Mouse (Mus musculus) induced T-regulatory cell, adult 2 months (primary cell): ENCODE data around the gene Rgs14.

Experiments
- DNase-seq: peaks from one replicate; pipeline ENCODE4 v3.0.0-alpha.2; 2012; ENCODE audit warnings: low read depth

Rgs14 gene

DNA sequence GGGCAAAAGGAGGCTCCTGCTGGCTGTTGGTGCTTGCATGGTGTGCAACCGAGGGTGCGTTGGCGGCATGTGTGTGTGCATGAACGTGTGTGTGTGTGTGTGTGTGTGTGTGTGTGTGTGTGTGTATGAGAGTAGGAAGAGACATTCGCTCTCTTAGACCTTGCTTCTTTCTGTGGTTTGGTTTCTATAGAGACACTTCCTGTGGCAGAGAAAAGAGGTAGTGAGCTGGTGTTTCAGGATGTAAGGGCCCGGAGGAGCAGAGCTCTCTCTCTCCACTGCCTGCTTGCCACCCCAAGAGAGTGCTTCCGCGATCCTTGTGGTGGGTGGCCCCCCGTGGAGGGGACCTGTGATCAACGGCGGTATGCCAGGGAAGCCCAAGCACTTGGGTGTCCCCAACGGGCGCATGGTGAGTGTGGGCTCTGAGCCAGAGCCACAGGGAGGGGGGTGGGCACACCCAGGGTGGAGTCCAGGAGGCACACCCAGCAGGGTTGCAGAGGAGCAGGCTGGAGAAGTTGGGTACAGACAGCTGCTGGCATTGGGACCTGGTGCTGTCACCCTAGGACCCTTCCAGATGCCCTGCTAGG is at the start of gene Rgs14:
TSS of gene Rgs14 (plus strand) at position 202 of the 584 bp plus-strand sequence.
- DNase-seq = peak; percentile 87

DNA sequence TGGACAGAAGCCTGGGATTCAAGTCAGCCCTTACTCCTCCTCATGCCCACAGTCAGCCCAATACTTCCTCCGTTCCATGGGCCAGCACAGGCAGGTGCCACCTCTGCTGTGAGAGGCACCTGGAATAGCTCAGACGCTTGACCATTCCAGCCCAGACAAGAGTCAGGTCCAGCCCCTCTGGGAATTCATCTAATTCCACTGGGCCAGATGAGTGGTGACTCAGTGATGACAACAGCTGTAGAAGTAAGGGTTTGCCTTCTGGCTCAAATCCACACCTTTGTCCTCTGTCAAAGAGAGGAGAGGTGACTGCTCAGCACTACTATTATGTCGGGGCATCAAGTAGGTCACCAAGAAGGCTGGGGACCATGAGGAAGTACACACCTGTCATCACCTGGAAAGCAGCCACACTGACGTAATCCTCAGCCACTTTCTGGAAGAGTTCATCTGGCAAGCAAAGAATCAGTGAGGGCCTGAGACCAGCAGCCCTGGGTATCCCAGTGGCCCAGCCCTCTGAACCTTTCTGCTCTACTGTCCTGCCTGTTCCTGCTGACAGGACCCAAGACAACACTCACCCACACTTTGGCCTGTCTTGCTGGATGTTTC is 49.5 kb upstream of the Rgs14 start, which contains the start of gene Prelid1:
TSS of gene Prelid1 (plus strand) at position 570 of the 603 bp plus-strand sequence.
- DNase-seq = no peak

DNA sequence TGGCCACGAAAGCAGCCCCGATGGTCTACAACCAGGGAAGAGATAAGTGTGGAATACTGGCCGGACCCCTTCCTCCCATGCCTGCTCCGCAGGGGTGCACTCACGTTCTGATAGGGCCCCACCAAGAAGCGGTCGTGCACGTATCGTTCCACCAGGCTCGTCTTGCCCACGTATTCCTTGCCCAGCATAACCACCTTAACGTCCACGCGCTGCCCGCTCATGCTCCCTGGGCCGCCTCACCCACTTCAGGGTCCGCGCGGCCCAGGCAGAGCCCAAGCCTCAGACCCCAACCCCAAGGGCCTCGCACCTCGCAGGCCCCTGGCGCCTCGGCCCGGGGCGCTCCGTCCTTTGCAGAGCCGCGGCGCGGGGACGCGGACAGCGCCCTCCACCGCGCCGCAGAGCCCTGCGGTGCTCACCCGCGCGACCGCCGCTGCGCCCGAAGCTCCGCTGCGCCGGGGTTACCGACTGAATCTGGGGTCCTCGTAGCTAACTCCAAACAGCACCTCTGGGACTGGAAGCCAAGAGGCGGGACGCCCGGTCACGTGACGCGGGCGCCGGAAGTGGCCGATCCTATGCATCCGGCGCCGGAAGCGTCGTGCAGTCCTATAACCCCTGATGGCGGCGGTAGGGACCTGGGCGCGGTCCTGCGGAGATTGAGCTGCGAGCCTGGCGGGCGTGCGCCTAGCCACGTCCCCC is 48.0 kb upstream of the Rgs14 start, which contains the start of gene Rab24:
TSS of gene Rab24 (minus strand) at position 513 of the 696 bp plus-strand sequence.
- peak; percentile 93 for DNase-seq

- DNase-seq = peak; percentile 70
Measured at GRCm38 (mm10) chr13:55322130-55322825, 47.3 kb upstream of the Rgs14 start.

DNA sequence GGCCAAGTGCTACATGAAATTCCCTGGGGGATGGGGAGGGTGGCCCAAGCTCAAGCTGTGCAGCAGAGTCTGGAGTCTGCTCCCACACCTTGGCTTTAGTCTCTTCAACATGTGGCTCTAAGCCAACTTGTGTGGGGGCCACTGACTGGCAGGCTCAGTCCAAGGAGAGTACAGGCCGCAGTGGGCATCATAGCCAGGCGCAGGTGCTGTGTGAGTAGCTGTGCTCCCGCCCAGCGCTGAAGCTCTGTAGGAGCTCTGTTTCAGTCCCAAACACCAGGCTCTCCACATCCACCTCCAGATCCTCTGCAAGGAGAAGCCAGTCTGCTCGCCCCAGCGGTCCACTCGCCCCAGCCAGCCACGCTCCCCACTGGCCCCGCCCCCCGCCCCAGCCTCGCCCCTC is 43.9 kb upstream of the Rgs14 start:
- DNase-seq = no peak

DNA sequence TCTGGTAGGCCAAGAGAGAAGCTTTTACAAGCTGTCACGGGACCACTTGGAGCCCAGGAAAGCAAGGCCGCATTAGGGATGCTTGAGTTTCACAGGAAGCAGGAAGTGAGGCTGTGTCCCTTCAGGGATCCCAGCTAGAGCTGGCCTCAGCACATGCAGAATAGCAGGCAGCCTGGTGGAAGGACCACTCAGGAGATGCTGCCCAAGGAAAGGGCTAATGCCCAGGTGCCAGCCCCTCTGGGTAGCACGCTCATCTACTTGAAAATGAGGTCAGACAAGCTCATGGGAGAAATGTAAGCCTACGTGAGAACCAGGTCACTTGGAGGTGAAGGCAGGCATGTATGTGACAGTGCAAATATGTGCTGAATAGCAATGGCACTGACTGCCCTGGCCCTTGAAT is 42.4 kb upstream of the Rgs14 start:
- no peak for DNase-seq

DNA sequence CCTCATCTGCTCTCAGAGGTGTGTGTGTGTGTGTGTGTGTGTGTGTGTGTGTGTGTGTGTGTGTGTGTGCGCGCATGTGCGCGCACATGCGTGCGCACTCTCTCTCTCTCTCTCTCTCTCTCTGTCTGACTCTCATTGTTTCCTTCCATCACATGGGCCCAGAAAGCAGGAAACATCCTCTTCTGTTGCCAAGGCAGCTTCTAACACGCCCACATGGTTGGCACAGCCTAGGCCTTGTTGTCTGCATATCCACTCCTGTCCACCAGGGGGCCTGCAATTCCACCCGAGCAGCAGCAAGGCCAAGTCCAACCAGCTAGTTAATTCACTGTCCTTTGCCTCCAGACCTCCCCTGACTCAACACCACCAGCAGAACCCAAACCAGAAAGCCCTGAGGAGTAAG is 41.9 kb upstream of the Rgs14 start:
- peak; percentile 97 for DNase-seq

GRCm38 (mm10) chr13:55328171-55328570 is 41.4 kb upstream of the Rgs14 start:
- no peak for DNase-seq

DNA sequence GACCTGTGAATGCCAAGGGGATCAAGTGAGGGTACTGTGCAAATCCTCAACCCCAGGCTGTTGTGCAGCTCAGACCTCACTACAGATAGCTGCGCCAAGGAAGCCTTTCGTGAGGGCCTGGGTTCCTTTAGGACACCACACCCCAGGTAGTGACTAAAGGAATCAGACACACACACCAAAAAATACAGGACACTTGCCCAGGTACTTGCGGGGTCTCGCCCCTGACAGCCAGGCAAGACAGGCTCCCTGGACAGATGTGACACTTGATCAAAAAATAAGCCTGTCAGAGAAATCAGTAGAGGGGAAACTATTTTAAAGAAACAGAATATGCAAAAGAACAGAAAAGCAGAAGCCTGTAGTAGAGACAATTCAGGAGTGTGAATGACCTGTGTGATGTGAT is 40.9 kb upstream of the Rgs14 start:
- peak; percentile 40 for DNase-seq

DNA sequence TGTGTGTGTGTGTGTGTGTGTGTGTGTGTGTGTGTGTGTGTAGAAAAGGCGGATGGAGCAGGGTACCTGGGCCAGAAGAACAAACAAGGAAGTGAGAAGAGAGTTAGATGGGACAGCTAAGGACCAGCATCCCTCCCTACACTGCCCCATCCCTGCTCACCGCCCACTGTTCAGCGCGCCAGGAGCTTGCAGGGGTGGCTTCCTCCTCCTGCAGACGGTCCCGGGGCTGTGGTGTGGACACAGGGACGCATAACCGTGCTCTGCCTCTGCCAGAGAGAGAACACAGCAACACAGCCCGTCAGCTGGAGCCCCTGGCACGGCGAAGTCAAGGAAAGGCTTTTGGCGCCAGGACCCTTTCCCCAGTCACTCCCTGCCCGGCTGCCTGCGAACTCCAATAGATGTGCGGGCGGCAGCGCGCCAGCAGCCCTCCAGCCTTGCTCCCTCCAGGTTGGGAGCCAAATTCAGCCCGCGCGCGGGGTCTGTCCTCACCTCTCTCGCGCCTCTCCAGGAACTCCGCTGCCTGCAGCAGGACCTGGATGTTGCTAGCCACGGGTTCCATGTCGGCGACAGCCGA is 40.3 kb upstream of the Rgs14 start:
- DNase-seq = no peak

GRCm38 (mm10) chr13:55329683-55330566 is 39.6 kb upstream of the Rgs14 start, which contains the start of gene Mxd3:
Gene Mxd3 (minus strand): TSS chr13:55329823.
- peak; percentile 95 for DNase-seq

GRCm38 (mm10) chr13:55330567-55331400 is 38.7 kb upstream of the Rgs14 start:
- no peak for DNase-seq

DNA sequence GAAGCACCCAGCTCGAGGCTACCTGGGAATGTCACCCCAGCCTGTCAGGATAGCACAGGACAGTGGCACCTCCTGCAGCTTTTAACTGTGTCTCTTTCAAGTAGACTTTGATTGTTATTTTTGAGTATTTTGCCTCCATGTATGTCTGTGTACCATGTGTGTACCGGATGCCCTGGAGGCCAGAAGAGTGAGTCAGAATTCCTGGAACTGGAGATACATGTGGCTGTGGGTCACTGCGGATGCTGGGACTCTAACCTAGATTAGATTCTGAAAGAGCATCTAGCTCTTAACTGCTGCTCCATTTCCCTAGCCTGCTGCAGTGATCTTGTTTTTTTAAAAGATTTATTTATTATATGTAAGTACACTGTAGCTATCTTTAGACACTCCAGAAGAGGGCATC is 37.2 kb upstream of the Rgs14 start:
- no peak for DNase-seq

DNA sequence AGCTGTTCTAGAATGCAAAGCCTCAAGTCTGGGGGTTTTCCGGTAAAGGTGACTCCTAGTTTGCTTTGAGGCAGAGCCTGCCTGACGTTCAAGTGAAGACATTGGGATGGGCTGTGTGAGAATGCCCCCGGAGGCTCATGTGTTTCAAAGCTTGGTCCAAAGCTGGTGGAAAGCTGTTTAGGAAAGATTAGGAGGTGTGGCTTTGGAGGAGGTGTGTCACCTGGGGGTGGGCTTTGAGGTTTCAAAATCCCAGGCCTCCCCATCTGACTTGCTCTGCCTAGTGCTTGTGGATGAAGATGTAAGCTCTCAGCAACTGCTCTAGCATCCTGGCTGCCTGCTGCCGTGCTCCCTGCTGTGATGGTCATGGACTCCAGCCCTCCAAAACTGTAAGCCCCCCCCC is 33.8 kb upstream of the Rgs14 start:
- no peak for DNase-seq

DNA sequence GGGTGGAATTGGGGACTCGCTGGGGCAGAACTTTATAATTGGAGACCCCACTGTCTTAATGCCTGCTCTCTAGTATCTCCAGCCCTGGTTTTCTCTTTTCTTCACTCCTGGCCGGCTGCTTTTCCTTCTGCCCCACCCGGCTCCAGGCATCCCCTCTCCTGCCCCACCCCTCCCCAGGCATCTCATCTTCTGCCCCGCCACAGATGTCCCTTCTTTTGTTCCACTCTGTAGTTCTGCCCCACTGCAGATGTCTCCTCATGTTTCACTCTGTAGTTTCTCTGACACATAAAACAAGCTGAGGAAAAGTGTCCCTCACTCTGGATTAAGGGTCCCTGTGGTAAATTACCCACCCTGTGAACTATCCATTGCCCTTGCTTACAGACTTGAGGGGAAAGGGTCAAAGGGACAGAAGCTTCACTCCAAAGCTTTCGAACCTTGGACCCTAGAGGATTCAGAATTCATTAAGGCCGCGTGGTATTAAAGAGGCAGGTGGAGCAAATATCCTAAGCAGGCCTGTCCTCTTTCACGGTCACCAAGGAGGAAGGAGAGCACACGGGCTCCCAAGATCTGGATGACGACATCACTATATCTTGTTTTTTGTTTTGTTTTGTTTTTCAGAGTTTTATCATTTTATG is 32.1 kb upstream of the Rgs14 start:
- no peak for DNase-seq

- DNase-seq = no peak
Measured at GRCm38 (mm10) chr13:55338131-55339054, 31.1 kb upstream of the Rgs14 start.

DNA sequence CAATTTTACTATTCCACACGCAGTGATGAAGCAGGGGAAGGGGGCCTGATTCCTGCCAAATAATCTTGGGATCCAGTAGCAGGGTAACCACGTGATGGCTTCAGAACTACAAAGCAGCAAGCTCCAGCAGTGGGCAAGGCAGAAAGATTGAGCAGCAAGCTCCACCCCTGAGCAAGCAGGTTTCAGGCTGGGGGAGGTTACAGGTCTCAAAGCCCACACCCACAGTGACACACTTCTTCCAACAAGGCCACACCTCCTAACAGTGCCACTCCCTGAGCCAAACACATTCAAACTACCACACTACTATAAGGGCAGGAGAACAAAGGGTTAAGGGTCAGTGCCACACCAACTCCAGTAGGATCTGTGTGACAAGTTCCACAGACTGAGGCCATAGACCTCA is 30.3 kb upstream of the Rgs14 start:
- DNase-seq = peak; percentile 85

DNA sequence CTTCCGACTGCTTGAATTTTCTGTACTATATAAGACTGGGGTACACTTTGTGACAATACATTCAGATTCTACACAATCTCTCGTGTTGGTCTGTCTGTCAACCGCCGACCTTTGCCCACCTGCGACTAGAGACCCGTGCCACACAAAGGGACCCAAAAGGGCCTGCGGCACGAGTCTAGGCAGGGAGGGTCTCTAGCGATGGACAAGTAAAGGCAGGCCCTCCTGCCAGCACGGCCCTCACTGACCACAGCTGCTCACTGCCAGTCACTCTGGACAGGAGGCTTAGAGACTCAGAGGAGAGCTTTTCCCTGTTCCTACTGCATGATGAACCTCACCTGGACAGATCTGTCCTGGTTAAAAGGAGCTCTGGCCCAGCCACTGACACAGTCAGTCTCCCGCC is 27.1 kb upstream of the Rgs14 start:
- no peak for DNase-seq

- DNase-seq = no peak
Measured at GRCm38 (mm10) chr13:55344286-55344685, 25.2 kb upstream of the Rgs14 start.
